Mouse (Mus musculus): ENCODE data around the gene Pygo2. TPM values are rescaled to one million over a fixed set of nuclear protein-coding genes. Genes with fewer than 3 reads are reported as not detected.

Gene Pygo2
- 13.5 and 13.9 TPM in 2 replicates for total RNA-seq (2017)

DNA sequence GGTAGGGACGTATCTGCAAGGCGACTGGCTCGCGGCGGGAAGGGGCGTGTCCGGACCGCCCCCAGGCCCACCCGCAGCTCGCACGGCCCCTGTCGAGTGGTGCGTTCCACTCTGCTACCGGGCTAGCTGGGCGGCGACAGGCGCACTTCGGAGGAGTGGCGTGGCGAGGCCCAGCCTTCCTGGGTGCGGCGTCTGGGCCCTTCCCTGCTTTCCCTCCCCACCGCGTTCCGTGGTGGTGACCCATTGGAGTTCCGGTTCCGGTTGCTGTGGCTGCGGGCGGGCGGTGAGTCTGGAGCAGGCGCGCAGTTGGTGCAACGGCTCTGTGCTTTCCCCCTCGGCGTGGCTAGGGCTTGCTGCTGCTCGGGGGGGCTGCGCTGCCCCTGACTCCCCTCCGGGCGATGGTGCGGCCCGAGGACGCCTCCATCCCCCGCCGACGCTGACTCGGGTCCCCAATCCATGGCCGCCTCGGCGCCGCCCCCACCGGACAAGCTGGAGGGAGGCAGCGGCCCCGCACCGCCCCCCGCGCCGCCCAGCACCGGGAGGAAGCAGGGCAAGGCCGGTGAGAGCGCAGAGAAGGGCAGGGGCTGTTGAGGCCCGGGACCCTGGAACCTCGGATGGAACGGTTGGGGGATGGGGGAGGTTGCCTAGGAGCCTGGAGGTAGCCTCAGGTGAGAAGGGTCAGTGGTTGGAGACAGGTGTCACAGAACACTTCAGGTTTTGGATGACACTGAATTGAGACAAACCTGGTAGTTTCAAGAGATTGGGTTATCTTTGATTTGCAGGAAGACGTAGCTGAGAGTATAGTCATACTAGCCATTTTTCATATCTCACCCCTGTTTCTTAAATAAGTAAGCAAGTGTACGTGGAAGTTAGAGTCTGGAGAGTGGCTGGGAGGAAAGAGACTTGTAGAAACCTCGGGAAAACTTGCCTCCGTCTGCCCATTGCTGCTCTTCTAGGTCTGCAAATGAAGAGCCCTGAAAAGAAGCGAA is at the start of gene Pygo2:
Gene Pygo2, plus strand, starts transcription at position 44 of the 989 bp plus-strand sequence.
- ATAC-seq (replicated peaks; ENCODE audit: low read depth, poor library complexity, severe bottlenecking): peak; percentile 97

- no peak for ATAC-seq (replicated peaks; ENCODE audit: low read depth, poor library complexity, severe bottlenecking)
Measured at GRCm38 (mm10) chr3:89380291-89380690, 49.7 kb upstream of the Pygo2 start.

GRCm38 (mm10) chr3:89380711-89381110 is 49.3 kb upstream of the Pygo2 start:
- no peak for ATAC-seq (replicated peaks; ENCODE audit: low read depth, poor library complexity, severe bottlenecking)

- ATAC-seq (replicated peaks; ENCODE audit: low read depth, poor library complexity, severe bottlenecking): no peak
Measured at GRCm38 (mm10) chr3:89381233-89381632, 48.8 kb upstream of the Pygo2 start.

DNA sequence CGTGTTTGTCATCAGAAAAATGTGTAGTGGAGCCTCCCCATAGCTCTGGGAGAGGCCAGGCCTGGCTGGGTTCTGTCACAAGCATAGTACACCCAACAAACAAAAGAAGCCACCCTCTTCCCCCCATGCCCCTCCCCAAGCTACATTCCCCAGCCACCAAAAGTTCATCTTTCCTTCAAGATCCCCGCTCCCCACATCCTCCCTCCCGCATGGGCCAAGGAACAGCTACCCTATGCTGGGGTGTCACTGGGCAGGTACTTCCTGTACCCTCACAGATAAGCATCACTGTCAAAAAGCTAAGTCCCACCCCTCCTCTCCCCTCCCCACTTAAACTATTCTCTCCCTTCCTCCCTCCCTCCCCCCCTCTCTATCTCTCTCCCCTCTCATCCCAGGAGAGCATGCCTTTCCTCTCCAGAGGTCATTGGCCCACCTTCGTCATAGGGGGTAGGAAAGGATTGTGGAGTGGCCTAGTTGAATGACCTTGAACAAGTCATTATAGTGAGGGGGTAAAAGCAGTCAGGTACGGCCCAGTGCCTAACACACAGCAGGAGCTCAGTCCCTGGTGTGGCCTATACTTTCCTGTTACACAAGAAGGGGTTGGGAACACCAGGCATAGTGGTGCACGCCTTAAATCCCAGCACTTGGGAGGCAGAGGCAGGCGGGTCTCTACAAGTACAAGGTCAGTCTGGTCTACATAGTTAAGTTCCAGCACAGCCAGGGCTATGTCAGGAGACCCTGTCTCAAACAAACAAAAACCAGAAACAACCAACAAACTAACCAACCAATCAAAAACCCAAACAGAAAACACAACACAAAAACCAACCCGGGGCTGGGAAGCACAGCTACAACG is 47.8 kb upstream of the Pygo2 start:
- ATAC-seq (replicated peaks; ENCODE audit: low read depth, poor library complexity, severe bottlenecking): no peak

- ATAC-seq (replicated peaks; ENCODE audit: low read depth, poor library complexity, severe bottlenecking): no peak
Measured at GRCm38 (mm10) chr3:89382950-89383349, 47.1 kb upstream of the Pygo2 start.

GRCm38 (mm10) chr3:89383651-89384255 is 46.3 kb upstream of the Pygo2 start:
- ATAC-seq (replicated peaks; ENCODE audit: low read depth, poor library complexity, severe bottlenecking): no peak

DNA sequence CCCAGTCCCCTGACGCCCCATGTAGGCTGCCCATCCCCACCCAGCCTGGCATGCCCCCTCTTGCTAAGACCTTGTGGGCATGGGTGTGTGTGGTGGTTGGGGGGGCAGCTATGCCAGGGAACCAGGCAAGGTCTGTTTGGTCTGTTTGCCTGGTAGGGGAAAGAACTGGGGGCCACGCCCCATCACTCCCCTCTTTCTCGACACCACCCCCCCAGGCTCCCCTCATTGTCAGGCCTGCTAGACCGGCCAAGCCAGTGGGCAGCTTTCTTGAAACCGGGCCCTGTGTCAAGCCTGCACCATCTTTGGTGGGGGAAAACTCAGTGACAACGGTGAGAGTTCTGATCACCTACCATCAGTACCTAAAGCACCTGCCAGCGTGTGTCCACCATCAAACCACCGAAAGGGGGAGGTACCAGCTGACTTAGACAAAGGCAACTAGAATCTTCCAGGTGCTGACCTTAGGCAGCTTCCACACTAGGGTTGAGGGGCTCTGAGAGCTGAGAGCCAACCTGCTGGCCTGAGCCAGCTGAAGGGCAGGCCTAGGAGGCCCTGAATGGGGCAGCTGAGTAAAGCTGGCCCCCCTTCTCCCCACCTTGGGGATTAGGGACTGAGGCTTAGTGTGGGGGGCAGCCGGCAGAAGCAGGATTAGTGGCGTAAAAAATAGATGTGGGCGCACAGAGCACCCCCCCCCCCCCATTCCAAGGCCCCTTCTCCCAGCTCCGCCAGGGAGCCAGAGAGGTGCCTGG is 45.5 kb upstream of the Pygo2 start:
- no peak for ATAC-seq (replicated peaks; ENCODE audit: low read depth, poor library complexity, severe bottlenecking)

DNA sequence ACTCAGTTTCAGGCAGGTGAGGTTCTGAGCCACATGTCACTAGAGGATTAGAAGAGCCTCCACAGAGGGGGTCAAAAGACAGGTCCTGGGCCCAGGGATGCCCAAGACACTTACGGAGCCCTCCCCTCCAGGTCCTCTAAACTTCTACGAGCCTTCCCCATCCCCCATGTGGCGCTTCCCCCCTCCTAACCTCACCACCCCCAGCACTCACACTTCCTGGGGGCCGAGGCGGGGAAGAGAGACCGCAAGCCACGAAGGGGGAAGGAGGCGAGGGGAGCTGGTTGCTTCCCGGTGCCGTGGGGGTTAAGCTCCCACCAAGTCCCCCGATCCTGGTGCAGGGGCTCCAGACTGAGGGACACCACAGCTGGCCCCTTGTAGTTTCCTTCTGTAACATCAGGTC is 44.6 kb upstream of the Pygo2 start:
- ATAC-seq (replicated peaks; ENCODE audit: low read depth, poor library complexity, severe bottlenecking): no peak; the same call in 1 of the 2 replicates

GRCm38 (mm10) chr3:89386438-89387420 is 43.3 kb upstream of the Pygo2 start:
- no peak for ATAC-seq (replicated peaks; ENCODE audit: low read depth, poor library complexity, severe bottlenecking)

DNA sequence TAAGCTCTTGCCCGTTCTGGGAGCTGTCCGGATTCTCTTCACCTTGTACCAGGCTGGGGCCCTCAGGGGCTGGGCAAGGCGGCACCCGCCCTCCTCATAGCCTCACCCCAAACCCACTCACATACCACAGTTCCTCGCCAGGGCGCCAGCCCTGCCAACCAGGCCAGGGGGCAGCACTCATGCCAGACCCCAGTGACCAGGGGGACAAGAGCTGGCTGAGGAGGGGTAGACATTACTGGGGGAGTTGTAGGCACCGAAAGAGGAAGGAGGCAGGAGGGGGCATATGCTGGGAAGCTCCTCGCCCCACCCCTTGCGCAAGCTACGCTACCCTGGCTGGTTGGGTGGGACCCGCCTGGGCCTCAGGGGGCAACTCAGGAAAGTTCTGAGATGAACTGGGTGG is 42.4 kb upstream of the Pygo2 start:
- ATAC-seq (replicated peaks; ENCODE audit: low read depth, poor library complexity, severe bottlenecking): peak; percentile 31

DNA sequence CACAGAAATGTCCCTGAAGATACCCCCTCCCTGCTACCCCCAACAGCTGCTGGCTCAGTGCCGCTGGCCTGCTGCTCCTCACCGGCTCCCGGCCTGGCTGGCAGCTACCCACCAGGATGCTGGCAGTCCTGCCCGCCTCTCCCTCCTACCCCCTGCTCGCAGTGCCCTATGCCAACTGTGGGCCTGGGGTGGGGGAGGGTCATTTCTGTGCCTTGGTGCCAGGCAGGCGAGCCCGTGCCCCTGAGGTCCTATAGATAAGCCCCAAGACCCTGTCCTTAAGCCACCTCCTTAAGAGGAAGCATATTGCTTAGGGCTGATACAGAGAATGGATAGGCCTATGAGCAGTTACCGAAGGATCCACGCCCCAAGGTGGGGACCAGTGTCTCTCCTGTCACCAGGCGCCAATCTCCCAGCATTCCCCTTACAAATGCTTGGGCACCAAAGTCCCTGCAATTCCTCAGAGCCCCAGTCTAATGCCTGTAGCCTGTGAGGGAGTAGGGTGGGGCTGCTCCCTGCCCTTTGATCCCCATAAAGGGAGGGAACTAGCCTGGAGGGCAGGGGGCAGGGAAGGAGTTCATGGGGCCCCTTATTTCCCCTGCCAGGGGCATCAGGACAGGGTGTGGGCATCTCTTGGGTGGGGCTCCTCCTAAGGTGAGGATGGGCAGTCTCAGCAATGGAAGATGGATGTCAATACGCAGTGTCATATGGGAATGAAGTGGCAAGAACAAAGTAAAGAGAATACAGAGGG is 41.7 kb upstream of the Pygo2 start:
- peak; percentile 20; the same call in 1 of the 2 replicates for ATAC-seq (replicated peaks; ENCODE audit: low read depth, poor library complexity, severe bottlenecking)

DNA sequence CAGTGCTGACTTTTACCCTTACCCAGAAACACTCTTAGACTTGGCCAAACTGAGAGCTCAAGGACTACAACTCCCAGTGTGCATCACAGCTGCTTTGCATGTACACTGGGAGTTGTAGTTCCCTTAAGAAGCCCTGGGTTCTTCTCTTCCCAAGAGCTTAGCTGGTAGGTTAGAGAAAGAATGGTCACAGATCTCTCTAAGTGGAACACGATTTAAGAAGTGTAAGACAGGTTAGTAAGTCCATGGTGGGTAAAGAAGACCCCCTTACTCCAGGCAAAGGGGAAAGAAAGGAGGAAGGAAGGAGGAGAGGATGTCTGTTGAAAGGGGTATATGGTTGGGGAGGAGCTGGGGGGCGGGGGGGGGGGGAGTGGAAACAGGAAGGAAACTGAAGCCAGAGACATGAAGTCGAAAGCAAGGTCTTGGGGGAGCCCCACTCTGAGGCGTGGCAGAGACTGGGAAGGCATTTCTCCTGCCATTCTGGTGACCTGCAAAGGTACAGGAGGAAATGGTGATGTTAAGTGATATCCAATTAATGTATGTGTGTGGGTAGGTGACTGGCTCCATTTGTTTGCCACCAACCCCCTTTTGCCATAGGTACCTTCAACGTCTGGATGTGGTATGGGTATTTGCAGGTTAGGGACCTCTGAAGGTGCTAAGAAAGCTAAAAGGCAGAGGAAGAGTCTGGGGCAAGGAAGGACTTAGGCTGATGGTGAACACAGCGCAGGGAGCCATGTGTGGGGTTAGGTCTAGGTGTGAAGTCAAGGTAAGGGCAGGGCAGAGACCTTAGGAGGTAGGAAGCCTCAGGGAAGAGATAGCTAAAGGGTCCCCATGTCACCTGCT is 40.9 kb upstream of the Pygo2 start:
- no peak for ATAC-seq (replicated peaks; ENCODE audit: low read depth, poor library complexity, severe bottlenecking)

DNA sequence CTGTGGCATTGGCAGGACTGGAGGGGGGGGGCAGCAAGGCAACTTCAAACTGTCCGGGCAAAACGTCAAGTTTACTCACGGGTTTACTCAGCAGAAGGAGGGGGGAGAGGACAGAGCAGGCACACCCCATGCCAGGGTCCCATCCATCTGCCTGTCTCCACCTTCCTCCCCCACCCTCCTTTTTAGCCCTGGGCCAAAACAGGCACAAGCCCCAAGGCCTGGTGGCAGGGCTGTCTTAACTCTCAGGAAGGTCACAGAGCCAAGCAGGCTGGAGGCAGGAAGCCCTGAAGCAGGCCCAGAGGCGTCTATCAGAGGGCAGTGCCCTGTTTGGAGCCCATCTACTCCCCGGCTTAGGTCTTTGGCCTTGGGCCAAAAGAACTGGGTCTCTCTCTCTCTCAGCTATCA is 39.9 kb upstream of the Pygo2 start:
- ATAC-seq (replicated peaks; ENCODE audit: low read depth, poor library complexity, severe bottlenecking): no peak

GRCm38 (mm10) chr3:89390699-89391662 is 39.0 kb upstream of the Pygo2 start:
- ATAC-seq (replicated peaks; ENCODE audit: low read depth, poor library complexity, severe bottlenecking): no peak
